Mouse (Mus musculus) midbrain, embryonic 14.5 days (tissue): ENCODE measurements at regions not wholly inside any gene's neighbourhood (a gene's known extent, or its start where the extent isn't known, plus 50 kb on each side); places are given as distances from the start of the nearest gene placed in this dataset.

Source experiments
- ATAC-seq: fragments of 200-750 bp; cut with Nextera tagmentation; 2 replicates; pipeline ENCODE4 v1.8.0; 2017; ENCODE audit warnings: moderate number of reproducible peaks, moderate library complexity; ENCODE audit not compliant: low FRiP score, low TSS enrichment
- DNase-seq: peaks from one replicate; pipeline ENCODE4 v3.0.0-alpha.2; 2015
- H3K27ac ChIP-seq: fragments of 300-500 bp; sonication (generic); replicated peaks from 2 replicates; pipeline ENCODE4 v1.5.1; 2014; ENCODE audit warnings: mild to moderate bottlenecking, low read depth, low read length, moderate library complexity
- H3K27me3 ChIP-seq: fragments of 300-500 bp; sonication (generic); 2 replicates; pipeline ENCODE4 v1.6.1; 2014; ENCODE audit warnings: low read length, control low read depth, mixed read lengths; ENCODE audit not compliant: control insufficient read depth, insufficient read depth
- H3K36me3 ChIP-seq: fragments of 300-500 bp; sonication (generic); 2 replicates; pipeline ENCODE4 v1.6.1; 2014; ENCODE audit warnings: low read length, control low read depth; ENCODE audit not compliant: control insufficient read depth, insufficient read depth
- H3K4me1 ChIP-seq: fragments of 300-500 bp; sonication (generic); 2 replicates; pipeline ENCODE4 v1.6.1; 2014; ENCODE audit warnings: mild to moderate bottlenecking, antibody characterized with exemption, low read length, control low read depth; ENCODE audit not compliant: control insufficient read depth, insufficient read depth
- H3K4me2 ChIP-seq: fragments of 300-500 bp; sonication (generic); 2 replicates; pipeline ENCODE4 v1.6.1; 2014; ENCODE audit warnings: mild to moderate bottlenecking, low read length, moderate library complexity
- H3K4me3 ChIP-seq: fragments of 300-500 bp; sonication (generic); replicated peaks from 2 replicates; pipeline ENCODE4 v1.5.1; 2014; ENCODE audit warnings: low read depth, low read length
- H3K9ac ChIP-seq: fragments of 300-500 bp; sonication (generic); replicated peaks from 2 replicates; pipeline ENCODE4 v1.6.1; 2014; ENCODE audit warnings: mild to moderate bottlenecking, low read length, moderate library complexity
- H3K9me3 ChIP-seq: fragments of 300-500 bp; sonication (generic); 2 replicates; pipeline ENCODE4 v1.6.1; 2016; ENCODE audit warnings: low read length, control low read depth, mixed read lengths; ENCODE audit not compliant: control insufficient read depth
- WGBS: fragments of 180-500 bp; shearing (Covaris S2); extraction: QIAGEN DNeasy Blood & Tissue Kit; methylation state at CpG from one replicate; pipeline ENCODE4 v1.1.7; 2014; 5-methylcytosine and 5-hydroxymethylcytosine counted together

- Histone ChIP-seq H3K4me1 (peaks cover 18% of the 10 kb centered on the region), H3K9ac (no peak overlapping the region), H3K9me3 (no peaks in the 10 kb centered on the region), H3K36me3 (no peaks in the 10 kb centered on the region), H3K4me2 (peak overlapping the region; percentile 2; the same call in 1 of the 2 replicates), H3K4me3 (no peak overlapping the region), H3K27me3 (0 out of 2 replicates have a peak, but pooled peaks cover 5% of the 10 kb centered on the region), H3K27ac (peak overlapping the region; percentile 83)
- DNase-seq (peak; percentile 57), ATAC-seq (no peak)
- 40% methylated on average over 6 of the region's 6 CpGs for WGBS
These were observed 333.1 kb upstream of the Atp5g3 start for GRCm38 (mm10) chr2:74244203-74244602.

- WGBS = 16% methylated on average over 9 of the region's 9 CpGs
These were observed 332.7 kb upstream of the Atp5g3 start for GRCm38 (mm10) chr2:74243801-74244200.

GRCm38 (mm10) chr2:74239586-74239985 is 328.5 kb upstream of the Atp5g3 start:
- H3K36me3 ChIP-seq = no peaks in the 10 kb centered on the region
- H3K4me2 ChIP-seq = no peak overlapping the region
- H3K9ac ChIP-seq = no peak overlapping the region
- H3K4me3 ChIP-seq = no peak overlapping the region
- no peaks in the 10 kb centered on the region for H3K9me3 ChIP-seq
- DNase-seq (peak; percentile 82), ATAC-seq (peak; percentile 72)
- no peaks in the 10 kb centered on the region for H3K27me3 ChIP-seq
- WGBS = 15% methylated on average over 10 of the region's 10 CpGs
- H3K27ac ChIP-seq = 0 out of 2 replicates have a peak overlapping the region, but pooled peaks have one; percentile 57
- peaks cover 15% of the 10 kb centered on the region for H3K4me1 ChIP-seq

More at GRCm38 (mm10) chr2:74243801-74244200, 332.7 kb upstream of the Atp5g3 start:
- Histone ChIP-seq H3K27me3 (0 out of 2 replicates have a peak, but pooled peaks cover 5% of the 10 kb centered on the region), H3K9me3 (no peaks in the 10 kb centered on the region), H3K27ac (peak overlapping the region; percentile 83), H3K4me2 (peak overlapping the region; percentile 17), H3K36me3 (no peaks in the 10 kb centered on the region), H3K4me1 (peaks cover 18% of the 10 kb centered on the region), H3K9ac (no peak overlapping the region), H3K4me3 (no peak overlapping the region)
- peak; percentile 79 for DNase-seq
- peak; percentile 60; the same call in 1 of the 2 replicates for ATAC-seq

- no peak overlapping the region for H3K9ac ChIP-seq
- no peaks in the 10 kb centered on the region for H3K27me3 ChIP-seq
- H3K4me1 ChIP-seq = no peaks in the 10 kb centered on the region; the same call in 1 of the 2 replicates
- no peak overlapping the region for H3K27ac ChIP-seq
- H3K4me2 ChIP-seq = no peak overlapping the region
- H3K9me3 ChIP-seq = no peaks in the 10 kb centered on the region
- no peak overlapping the region for H3K4me3 ChIP-seq
- WGBS = 89% methylated on average over 3 of the region's 3 CpGs
- no peaks in the 10 kb centered on the region for H3K36me3 ChIP-seq
- DNase-seq = no peak
- ATAC-seq = no peak
These were observed 306.3 kb upstream of the Atp5g3 start for GRCm38 (mm10) chr2:74217437-74217836.

GRCm38 (mm10) chr2:74210210-74210609 is 299.1 kb upstream of the Atp5g3 start:
- WGBS = 10% methylated on average over 9 of the region's 9 CpGs
- Histone ChIP-seq H3K36me3 (no peaks in the 10 kb centered on the region), H3K27ac (peak overlapping the region; percentile 22), H3K4me1 (peaks cover 25% of the 10 kb centered on the region), H3K4me3 (no peak overlapping the region), H3K27me3 (no peaks in the 10 kb centered on the region), H3K4me2 (peak overlapping the region; percentile 9), H3K9ac (no peak overlapping the region), H3K9me3 (no peaks in the 10 kb centered on the region)
- ATAC-seq (peak; percentile 60; the same call in 1 of the 2 replicates), DNase-seq (peak; percentile 57)

- peak overlapping the region; percentile 22; the same call in 1 of the 2 replicates for H3K27ac ChIP-seq
- no peak overlapping the region for H3K4me2 ChIP-seq
- DNase-seq (peak; percentile 54), ATAC-seq (peak; percentile 46; the same call in 1 of the 2 replicates)
- no peaks in the 10 kb centered on the region for H3K9me3 ChIP-seq
- H3K27me3 ChIP-seq = no peaks in the 10 kb centered on the region
- 26% methylated on average over 3 of the region's 3 CpGs for WGBS
- no peak overlapping the region for H3K4me3 ChIP-seq
- peaks cover 25% of the 10 kb centered on the region for H3K4me1 ChIP-seq
- no peak overlapping the region for H3K9ac ChIP-seq
- H3K36me3 ChIP-seq = no peaks in the 10 kb centered on the region
These were observed 298.3 kb upstream of the Atp5g3 start for GRCm38 (mm10) chr2:74209421-74209917.

GRCm38 (mm10) chr2:74207440-74207839 is 296.3 kb upstream of the Atp5g3 start:
- Histone ChIP-seq H3K36me3 (no peaks in the 10 kb centered on the region), H3K9me3 (no peaks in the 10 kb centered on the region), H3K27me3 (no peaks in the 10 kb centered on the region), H3K9ac (no peak overlapping the region), H3K4me1 (peaks cover 25% of the 10 kb centered on the region), H3K4me3 (no peak overlapping the region), H3K4me2 (no peak overlapping the region), H3K27ac (no peak overlapping the region)
- 42% methylated on average over 10 of the region's 10 CpGs for WGBS
- peak; percentile 32 for DNase-seq
- ATAC-seq = no peak

GRCm38 (mm10) chr2:74202776-74203175 is 291.6 kb upstream of the Atp5g3 start:
- WGBS = 67% methylated on average over 3 of the region's 3 CpGs
- H3K36me3 ChIP-seq = no peaks in the 10 kb centered on the region
- DNase-seq = no peak

More at GRCm38 (mm10) chr2:74202776-74203175, 291.6 kb upstream of the Atp5g3 start:
- Histone ChIP-seq H3K4me2 (no peak overlapping the region), H3K27ac (no peak overlapping the region), H3K4me3 (no peak overlapping the region), H3K4me1 (peaks cover 19% of the 10 kb centered on the region), H3K9me3 (no peaks in the 10 kb centered on the region), H3K9ac (no peak overlapping the region), H3K27me3 (no peaks in the 10 kb centered on the region)
- ATAC-seq = no peak
